Mouse (Mus musculus): Measurements from ENCODE around the gene Serac1. TPM values are rescaled to one million over a fixed set of nuclear protein-coding genes. Genes with fewer than 3 reads are reported as not detected.

The Serac1 gene
- total RNA-seq (2023): 1 to 10 TPM; 2.8 to 3.4 TPM

GRCm38 (mm10) chr17:6079287-6080122 is at the start of gene Serac1, which contains the start of gene Gtf2h5:
TSS of gene Serac1 (minus strand) at chr17:6079741.
TSS of gene Gtf2h5 (plus strand) at chr17:6079786.

GRCm38 (mm10) chr17:6106361-6107014 is 26.9 kb upstream of the Serac1 start, which contains the start of gene Tulp4:
TSS of gene Tulp4 (plus strand) at chr17:6106437.

Other genes with a start within 250 kb of the Serac1 start
- 10 to 100 TPM; 26.2 to 26.9 TPM for gene Snx9, start 238.4 kb downstream of the Serac1 start, total RNA-seq (2023)
- gene Synj2, start 138.5 kb downstream of the Serac1 start, total RNA-seq (2023): 10 to 100 TPM; 17.4 to 21.4 TPM
- 10 to 100 TPM; 36.8 to 43.1 TPM for gene Gtf2h5, start within 50 bp of the Serac1 start, total RNA-seq (2023)
- gene Tulp4, start 26.7 kb upstream of the Serac1 start, total RNA-seq (2023): 10 to 100 TPM; 11.0 to 13.6 TPM
- gene Tmem181a, start 177.1 kb upstream of the Serac1 start, total RNA-seq (2023): 1 to 10 TPM; 8.4 TPM
- 10 to 100 TPM; 11.5 to 13.1 TPM for gene Dynlt1a, start 237.8 kb upstream of the Serac1 start, total RNA-seq (2023)